In genomic region chr14:123966531-123966930, GRCm38 (mm10) we compare ENCODE assay signal across 25 mouse cellular contexts.
DNase-seq lines count a peak whose midpoint lies in the region; ATAC-seq and TF ChIP-seq lines count a peak whose summit lies in the region.
"Had no signal": no experiment of that assay in that cellular context is flagged by ENCODE, and none has a peak within 500 bp of the region (broad histone marks: within the 10 kb centered on the region; RNA-seq: fewer than 3 reads in every experiment).

No protein-coding gene starts in this region.

- no peak overlapping the region for H3K9ac ChIP-seq in hindbrain, embryonic 16.5 days (ENCODE audit: low read depth, low read length)
- H3K9ac ChIP-seq in CH12.LX (ENCODE audit: insufficient read depth, low read depth) = no peak overlapping the region
- H3K9ac ChIP-seq: embryonic facial prominence, embryonic 15.5 days; heart, embryonic 15.5 days; hindbrain, embryonic 15.5 days; kidney, embryonic 15.5 days; limb, embryonic 15.5 days; liver, embryonic 14.5 days; lung, embryonic 14.5 days; neural tube, embryonic 12.5 days had no signal

- dilution Hi-C loops in CH12.LX (cut with MboI; ENCODE audit: extremely low pct_ligation_motif_present, extremely low pct_unique_long_range_greater_than_20kb, low sequenced_read_pairs) = no loop called here

- H3K27ac ChIP-seq in hindbrain, embryonic 16.5 days (ENCODE audit: low read depth, low read length) = no peak overlapping the region
- H3K27ac ChIP-seq in hindbrain, embryonic 10.5 days = no peak overlapping the region
- no peak overlapping the region for H3K27ac ChIP-seq in CH12.LX (ENCODE audit: insufficient read depth, low read depth)
- H3K27ac ChIP-seq: embryonic facial prominence, embryonic 15.5 days; heart, embryonic 15.5 days; hindbrain, embryonic 15.5 days; kidney, embryonic 15.5 days; limb, embryonic 15.5 days; liver, embryonic 14.5 days; neural tube, embryonic 12.5 days had no signal

- TF ChIP-seq CTCF in CH12.LX (conservative IDR thresholded peaks at IDR 0.05 in 1 of 2, IDR thresholded peaks at IDR 0.05 in 1 of 2; ENCODE audit: low read depth in 2 of 2, low read length in 2 of 2) = peak in 1 of 2 experiments; percentile 29; a peak in 2 of 4 replicates

- ATAC-seq in hindbrain, embryonic 16.5 days = peak; percentile 68
- ATAC-seq: activated CD4-positive, CD25-positive, alpha-beta regulatory T cell, adult 4 months; intestine, postnatal 0 days had no signal

- in situ Hi-C loops in CH12.LX (cut with MboI; ENCODE audit: low pct_ligation_motif_present, low pct_unique_long_range_greater_than_20kb, low sequenced_read_pairs) = no loop called here

- TF ChIP-seq EP300 in CH12.LX (IDR thresholded peaks at IDR 0.05; ENCODE audit: low read length) = no peak

- H3K4me1 ChIP-seq in hindbrain, embryonic 16.5 days (ENCODE audit: control insufficient read depth, insufficient read depth, low read depth, low read length) = no peaks in the 10 kb centered on the region
- H3K4me1 ChIP-seq in hindbrain, embryonic 10.5 days (replicated peaks) = no peaks in the 10 kb centered on the region
- H3K4me1 ChIP-seq in CH12.LX (ENCODE audit: control insufficient read depth in 1 of 2, insufficient read depth in 2 of 2) = no peaks in the 10 kb centered on the region
- H3K4me1 ChIP-seq: embryonic facial prominence, embryonic 15.5 days; heart, embryonic 15.5 days; hindbrain, embryonic 15.5 days; kidney, embryonic 15.5 days; limb, embryonic 15.5 days; megakaryocyte, embryonic 14.5 days; neural tube, embryonic 12.5 days had no signal

- no peaks in the 10 kb centered on the region for H3K79me2 ChIP-seq in CH12.LX (replicated peaks; ENCODE audit: control insufficient read depth, extremely low read depth, insufficient read depth, poor library complexity, severe bottlenecking)

- H3K4me2 ChIP-seq in hindbrain, embryonic 16.5 days (ENCODE audit: low read length) = no peak overlapping the region
- H3K4me2 ChIP-seq in CH12.LX (ENCODE audit: insufficient read depth, low read depth, poor library complexity, severe bottlenecking) = no peak overlapping the region
- H3K4me2 ChIP-seq: embryonic facial prominence, embryonic 15.5 days; heart, embryonic 15.5 days; hindbrain, embryonic 15.5 days; kidney, embryonic 15.5 days; limb, embryonic 15.5 days; lung, embryonic 14.5 days; neural tube, embryonic 12.5 days had no signal

- H3K36me3 ChIP-seq in hindbrain, embryonic 16.5 days (ENCODE audit: control insufficient read depth, insufficient read depth, low read length) = no peaks in the 10 kb centered on the region
- no peaks in the 10 kb centered on the region for H3K36me3 ChIP-seq in hindbrain, embryonic 10.5 days
- no peaks in the 10 kb centered on the region for H3K36me3 ChIP-seq in CH12.LX (replicated peaks in 1 of 2; ENCODE audit: control insufficient read depth in 1 of 2, insufficient read depth in 1 of 2, low read length in 1 of 2)
- H3K36me3 ChIP-seq: embryonic facial prominence, embryonic 15.5 days; heart, embryonic 15.5 days; hindbrain, embryonic 15.5 days; kidney, embryonic 15.5 days; limb, embryonic 15.5 days; neural tube, embryonic 12.5 days had no signal

- H3K4me3 ChIP-seq in hindbrain, embryonic 16.5 days (ENCODE audit: low read length) = no peak overlapping the region
- no peak overlapping the region for H3K4me3 ChIP-seq in hindbrain, embryonic 10.5 days
- H3K4me3 ChIP-seq in CH12.LX (replicated peaks in 1 of 3; ENCODE audit: low read depth in 2 of 3, low read length in 2 of 3, poor library complexity in 1 of 3) = no peak overlapping the region
- H3K4me3 ChIP-seq: embryonic facial prominence, embryonic 15.5 days; heart, embryonic 15.5 days; hindbrain, embryonic 15.5 days; kidney, embryonic 15.5 days; limb, embryonic 15.5 days; megakaryocyte, embryonic 14.5 days; neural tube, embryonic 12.5 days had no signal

- H3K9me3 ChIP-seq in hindbrain, embryonic 16.5 days (ENCODE audit: control insufficient read depth, low read length) = no peaks in the 10 kb centered on the region
- no peaks in the 10 kb centered on the region for H3K9me3 ChIP-seq in hindbrain, embryonic 10.5 days
- H3K9me3 ChIP-seq in CH12.LX (replicated peaks; ENCODE audit: low read length) = no peaks in the 10 kb centered on the region
- H3K9me3 ChIP-seq: embryonic facial prominence, embryonic 15.5 days; heart, embryonic 15.5 days; hindbrain, embryonic 15.5 days; kidney, embryonic 15.5 days; limb, embryonic 15.5 days; megakaryocyte, embryonic 14.5 days; neural tube, embryonic 12.5 days had no signal

- 54% methylated on average over 2 of the region's 2 CpGs for WGBS in hindbrain, embryonic 16.5 days
- 72% methylated on average over 2 of the region's 2 CpGs for WGBS in hindbrain, embryonic 10.5 days

- peak; percentile 39 for TF ChIP-seq RAD21 in CH12.LX (IDR thresholded peaks at IDR 0.05; ENCODE audit: low read depth, low read length)

- no peak for TF ChIP-seq POLR2A in CH12.LX (IDR thresholded peaks at IDR 0.05; ENCODE audit: low read depth, low read length)

- no peaks in the 10 kb centered on the region for H3K27me3 ChIP-seq in hindbrain, embryonic 16.5 days (replicated peaks; ENCODE audit: control insufficient read depth, insufficient read depth, low read length)
- H3K27me3 ChIP-seq in hindbrain, embryonic 10.5 days (ENCODE audit: insufficient read depth, poor library complexity, severe bottlenecking) = no peaks in the 10 kb centered on the region
- no peaks in the 10 kb centered on the region for H3K27me3 ChIP-seq in CH12.LX (replicated peaks)
- H3K27me3 ChIP-seq: embryonic facial prominence, embryonic 15.5 days; heart, embryonic 15.5 days; hindbrain, embryonic 15.5 days; kidney, embryonic 15.5 days; limb, embryonic 15.5 days; megakaryocyte, embryonic 14.5 days; neural tube, embryonic 12.5 days had no signal

- DNase-seq in hindbrain, embryonic 10.5 days (ENCODE audit: low spot score) = no peak
- no peak for DNase-seq in CH12.LX (ENCODE audit: extremely low read depth)
- DNase-seq in cerebellum, adult 11-12 months = peak; percentile 52
- peak; percentile 48 to 64 for DNase-seq in cerebellum, postnatal 10 days
- no peak for DNase-seq in thymus, postnatal 25 days
- no peak for DNase-seq in spleen, adult 12 weeks (ENCODE audit: low spot score)
- DNase-seq: adrenal gland, adult 8-10 months; gastrocnemius, postnatal 36 days; heart, postnatal 36 days; kidney, postnatal 4 days; layer of hippocampus, adult 9-11 months; lung, embryonic 14.5 days; midbrain, embryonic 14.5 days; thymus, postnatal 4 days had no signal

TF ChIP-seq in CH12.LX, 34 proteins besides CTCF, POLR2A, EP300 and RAD21:
- TF ChIP-seq CHD2 (IDR thresholded peaks at IDR 0.05; ENCODE audit: low read length) (no peak), BHLHE40 (IDR thresholded peaks at IDR 0.05; ENCODE audit: low read depth, low read length) (no peak), RCOR1 (conservative IDR thresholded peaks at IDR 0.05; ENCODE audit: low read depth, low read length) (no peak), SMC3 (IDR thresholded peaks at IDR 0.05; ENCODE audit: low read depth, low read length) (peak; percentile 44)

Comparison
In these comparisons a context has a peak if more than half of its experiments do, and no peak if none do; other contexts are left out.
1. DNase-seq: peak in cerebellum, adult 11-12 months (single experiment) and cerebellum, postnatal 10 days (2 of 2); none in hindbrain, embryonic 10.5 days (single experiment), CH12.LX (single experiment), thymus, postnatal 25 days (single experiment) and spleen, adult 12 weeks (single experiment).